Mouse (Mus musculus): ENCODE results near the gene Lsm14a. TPM values are rescaled to one million over a fixed set of nuclear protein-coding genes. Genes with fewer than 3 reads are reported as not detected.

The Lsm14a gene
- polyA plus RNA-seq, 1 experiment from 2014 or later, result 54.7 TPM

GRCm38 (mm10) chr7:34388445-34389276, 4.5 kb downstream of the Lsm14a start:
- Histone ChIP-seq H3K4me3 (ENCODE audit: low read depth, low read length) (peak overlapping the region; percentile 92), H3K36me3 (ENCODE audit: control insufficient read depth, insufficient read depth, low read length) (no peaks in the 10 kb centered on the region), H3K9ac (ENCODE audit: low read length) (peak overlapping the region; percentile 98), H3K27me3 (replicated peaks; ENCODE audit: control insufficient read depth, insufficient read depth, low read length) (no peaks in the 10 kb centered on the region), H3K9me3 (replicated peaks; ENCODE audit: control insufficient read depth, low read length) (no peaks in the 10 kb centered on the region), H3K4me2 (ENCODE audit: low read length) (peak overlapping the region; percentile 90), H3K4me1 (ENCODE audit: control insufficient read depth, insufficient read depth, low read length) (peaks cover 30% of the 10 kb centered on the region), H3K27ac (ENCODE audit: low read depth, low read length) (peak overlapping the region; percentile 98)
- under 1% methylated on average over 64 of the region's 64 CpGs for WGBS
- DNase-seq (ENCODE audit: low spot score) (peak; percentile 64), ATAC-seq (peak; percentile 63)

- peak overlapping the region; percentile 92 for H3K4me3 ChIP-seq (ENCODE audit: low read depth, low read length)
- no peak for DNase-seq (ENCODE audit: low spot score)
- H3K27me3 ChIP-seq (replicated peaks; ENCODE audit: control insufficient read depth, insufficient read depth, low read length), result no peaks in the 10 kb centered on the region
- no peak overlapping the region for H3K27ac ChIP-seq (ENCODE audit: low read depth, low read length)
- peak overlapping the region; percentile 98 for H3K9ac ChIP-seq (ENCODE audit: low read length)
- no peak for ATAC-seq
- peak overlapping the region; percentile 90 for H3K4me2 ChIP-seq (ENCODE audit: low read length)
- H3K36me3 ChIP-seq (ENCODE audit: control insufficient read depth, insufficient read depth, low read length), result no peaks in the 10 kb centered on the region
- H3K4me1 ChIP-seq (ENCODE audit: control insufficient read depth, insufficient read depth, low read length), result peaks cover 32% of the 10 kb centered on the region
- WGBS, result under 1% methylated on average over 5 of the region's 5 CpGs
- H3K9me3 ChIP-seq (replicated peaks; ENCODE audit: control insufficient read depth, low read length), result no peaks in the 10 kb centered on the region
Observed at GRCm38 (mm10) chr7:34387784-34388444, 5.2 kb downstream of the Lsm14a start.

- no peak for ATAC-seq
- H3K27ac ChIP-seq (ENCODE audit: low read depth, low read length), result no peak overlapping the region
Observed at GRCm38 (mm10) chr7:34382803-34383202, 10.3 kb downstream of the Lsm14a start.

GRCm38 (mm10) chr7:34381733-34382132, 11.4 kb downstream of the Lsm14a start:
- no peak overlapping the region for H3K4me2 ChIP-seq (ENCODE audit: low read length)
- WGBS, result 90% methylated on average over 5 of the region's 5 CpGs
- H3K4me3 ChIP-seq (ENCODE audit: low read depth, low read length), result no peak overlapping the region
- DNase-seq (ENCODE audit: low spot score) (no peak), ATAC-seq (no peak)
- H3K4me1 ChIP-seq (ENCODE audit: control insufficient read depth, insufficient read depth, low read length), result peaks cover 16% of the 10 kb centered on the region
- H3K27ac ChIP-seq (ENCODE audit: low read depth, low read length), result no peak overlapping the region
- H3K27me3 ChIP-seq (replicated peaks; ENCODE audit: control insufficient read depth, insufficient read depth, low read length), result no peaks in the 10 kb centered on the region
- H3K9ac ChIP-seq (ENCODE audit: low read length), result no peak overlapping the region
- H3K9me3 ChIP-seq (replicated peaks; ENCODE audit: control insufficient read depth, low read length), result no peaks in the 10 kb centered on the region
- no peaks in the 10 kb centered on the region; the same call in 1 of the 2 replicates for H3K36me3 ChIP-seq (ENCODE audit: control insufficient read depth, insufficient read depth, low read length)

More at GRCm38 (mm10) chr7:34382803-34383202, 10.3 kb downstream of the Lsm14a start:
- DNase-seq (ENCODE audit: low spot score), result no peak
- Histone ChIP-seq H3K4me3 (ENCODE audit: low read depth, low read length) (no peak overlapping the region), H3K9me3 (replicated peaks; ENCODE audit: control insufficient read depth, low read length) (no peaks in the 10 kb centered on the region), H3K36me3 (ENCODE audit: control insufficient read depth, insufficient read depth, low read length) (no peaks in the 10 kb centered on the region; the same call in 1 of the 2 replicates), H3K9ac (ENCODE audit: low read length) (no peak overlapping the region), H3K27me3 (replicated peaks; ENCODE audit: control insufficient read depth, insufficient read depth, low read length) (no peaks in the 10 kb centered on the region), H3K4me2 (ENCODE audit: low read length) (no peak overlapping the region), H3K4me1 (ENCODE audit: control insufficient read depth, insufficient read depth, low read length) (peaks cover 26% of the 10 kb centered on the region)
- WGBS, result 91% methylated on average over 1 of the region's 1 CpGs

GRCm38 (mm10) chr7:34380311-34380710, 12.8 kb downstream of the Lsm14a start:
- H3K4me1 ChIP-seq (ENCODE audit: control insufficient read depth, insufficient read depth, low read length), result peaks cover 7% of the 10 kb centered on the region
- no peak overlapping the region for H3K4me3 ChIP-seq (ENCODE audit: low read depth, low read length)
- no peak overlapping the region for H3K4me2 ChIP-seq (ENCODE audit: low read length)
- no peak overlapping the region for H3K9ac ChIP-seq (ENCODE audit: low read length)
- no peaks in the 10 kb centered on the region for H3K27me3 ChIP-seq (replicated peaks; ENCODE audit: control insufficient read depth, insufficient read depth, low read length)
- H3K9me3 ChIP-seq (replicated peaks; ENCODE audit: control insufficient read depth, low read length), result no peaks in the 10 kb centered on the region
- DNase-seq (ENCODE audit: low spot score) (no peak), ATAC-seq (no peak)
- H3K36me3 ChIP-seq (ENCODE audit: control insufficient read depth, insufficient read depth, low read length), result no peaks in the 10 kb centered on the region; the same call in 1 of the 2 replicates
- H3K27ac ChIP-seq (ENCODE audit: low read depth, low read length), result no peak overlapping the region
- 91% methylated on average over 3 of the region's 3 CpGs for WGBS

- H3K36me3 ChIP-seq (ENCODE audit: control insufficient read depth, insufficient read depth, low read length), result peaks cover 48% of the 10 kb centered on the region
- no peak overlapping the region for H3K4me2 ChIP-seq (ENCODE audit: low read length)
- H3K4me1 ChIP-seq (ENCODE audit: control insufficient read depth, insufficient read depth, low read length), result no peaks in the 10 kb centered on the region
- no peaks in the 10 kb centered on the region for H3K9me3 ChIP-seq (replicated peaks; ENCODE audit: control insufficient read depth, low read length)
- DNase-seq (ENCODE audit: low spot score) (no peak), ATAC-seq (no peak)
- H3K9ac ChIP-seq (ENCODE audit: low read length), result no peak overlapping the region
- no peak overlapping the region for H3K27ac ChIP-seq (ENCODE audit: low read depth, low read length)
- no peak overlapping the region for H3K4me3 ChIP-seq (ENCODE audit: low read depth, low read length)
- H3K27me3 ChIP-seq (replicated peaks; ENCODE audit: control insufficient read depth, insufficient read depth, low read length), result no peaks in the 10 kb centered on the region
- WGBS, result 85% methylated on average over 1 of the region's 1 CpGs
Observed at GRCm38 (mm10) chr7:34373906-34374305, 19.2 kb downstream of the Lsm14a start.

GRCm38 (mm10) chr7:34355629-34356028, 37.5 kb downstream of the Lsm14a start:
- Histone ChIP-seq H3K9me3 (replicated peaks; ENCODE audit: control insufficient read depth, low read length) (no peaks in the 10 kb centered on the region), H3K4me1 (ENCODE audit: control insufficient read depth, insufficient read depth, low read length) (no peaks in the 10 kb centered on the region), H3K27ac (ENCODE audit: low read depth, low read length) (no peak overlapping the region), H3K27me3 (replicated peaks; ENCODE audit: control insufficient read depth, insufficient read depth, low read length) (no peaks in the 10 kb centered on the region), H3K9ac (ENCODE audit: low read length) (no peak overlapping the region), H3K4me2 (ENCODE audit: low read length) (no peak overlapping the region), H3K36me3 (ENCODE audit: control insufficient read depth, insufficient read depth, low read length) (peaks cover 67% of the 10 kb centered on the region), H3K4me3 (ENCODE audit: low read depth, low read length) (no peak overlapping the region)
- no peak for ATAC-seq
- peak; percentile 38 for DNase-seq (ENCODE audit: low spot score)
- 95% methylated on average over 4 of the region's 4 CpGs for WGBS

- H3K36me3 ChIP-seq (ENCODE audit: control insufficient read depth, insufficient read depth, low read length), result peaks cover 84% of the 10 kb centered on the region
Observed at GRCm38 (mm10) chr7:34351997-34352396, 41.1 kb downstream of the Lsm14a start.

GRCm38 (mm10) chr7:34350166-34350565, 42.9 kb downstream of the Lsm14a start:
- WGBS, result 94% methylated on average over 5 of the region's 5 CpGs
- Histone ChIP-seq H3K4me2 (ENCODE audit: low read length) (no peak overlapping the region), H3K27me3 (replicated peaks; ENCODE audit: control insufficient read depth, insufficient read depth, low read length) (no peaks in the 10 kb centered on the region), H3K4me1 (ENCODE audit: control insufficient read depth, insufficient read depth, low read length) (no peaks in the 10 kb centered on the region), H3K27ac (ENCODE audit: low read depth, low read length) (no peak overlapping the region), H3K4me3 (ENCODE audit: low read depth, low read length) (no peak overlapping the region), H3K9ac (ENCODE audit: low read length) (no peak overlapping the region), H3K9me3 (replicated peaks; ENCODE audit: control insufficient read depth, low read length) (no peaks in the 10 kb centered on the region), H3K36me3 (ENCODE audit: control insufficient read depth, insufficient read depth, low read length) (peaks cover 90% of the 10 kb centered on the region)
- no peak for DNase-seq (ENCODE audit: low spot score)
- no peak for ATAC-seq

More at GRCm38 (mm10) chr7:34351997-34352396, 41.1 kb downstream of the Lsm14a start:
- DNase-seq (ENCODE audit: low spot score) (peak; percentile 21), ATAC-seq (no peak)
- Histone ChIP-seq H3K27ac (ENCODE audit: low read depth, low read length) (no peak overlapping the region), H3K4me1 (ENCODE audit: control insufficient read depth, insufficient read depth, low read length) (no peaks in the 10 kb centered on the region), H3K27me3 (replicated peaks; ENCODE audit: control insufficient read depth, insufficient read depth, low read length) (no peaks in the 10 kb centered on the region), H3K9me3 (replicated peaks; ENCODE audit: control insufficient read depth, low read length) (no peaks in the 10 kb centered on the region), H3K4me3 (ENCODE audit: low read depth, low read length) (no peak overlapping the region), H3K9ac (ENCODE audit: low read length) (no peak overlapping the region), H3K4me2 (ENCODE audit: low read length) (no peak overlapping the region)
- WGBS, result 90% methylated on average over 1 of the region's 1 CpGs
